Mouse (Mus musculus): Measurements from ENCODE around the gene Gm49354. TPM values are rescaled to one million over a fixed set of nuclear protein-coding genes. Genes with fewer than 3 reads are reported as not detected.
A peak's percentile ranks its signal among the peaks of the same experiment; 100 is the strongest.

The Gm49354 gene
- not detected in 2 replicates for polyA plus RNA-seq (2012; rRNA removed)
- polyA plus RNA-seq (2014; fragmentation: Nextera tagmentation; extraction: Ambion mirVana), result not detected in 2 replicates

DNA sequence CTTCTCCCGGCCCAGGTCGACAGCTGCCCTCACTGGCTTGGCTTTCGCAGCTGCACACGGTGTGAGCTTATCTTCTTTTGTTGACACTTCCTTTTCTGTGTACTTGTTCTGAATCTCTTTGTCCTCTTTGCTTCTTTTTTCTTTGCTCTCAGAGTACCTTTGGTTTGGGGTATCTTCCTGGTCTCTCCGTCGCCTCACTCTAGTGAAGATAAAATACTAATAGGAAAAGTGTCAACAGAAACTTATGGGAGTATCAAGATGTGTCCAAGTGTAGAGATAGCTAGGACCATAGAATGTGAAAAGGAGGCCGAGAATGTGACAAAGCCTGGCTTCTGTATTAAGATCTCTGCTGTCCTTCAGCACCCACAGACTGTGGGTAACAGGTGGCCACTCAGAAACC lies at the start of gene Gm49354:
TSS of gene Gm49354 (minus strand) at position 101 of the 400 bp plus-strand sequence.
- TF ChIP-seq POLR2A (IDR thresholded peaks at IDR 0.05; ENCODE audit: borderline replicate concordance, extremely low read depth, insufficient read depth, insufficient read length), result no peak
- peaks cover 98% of the 10 kb centered on the region for H3K36me3 ChIP-seq (ENCODE audit: control insufficient read depth, insufficient read depth, low read length)

DNA sequence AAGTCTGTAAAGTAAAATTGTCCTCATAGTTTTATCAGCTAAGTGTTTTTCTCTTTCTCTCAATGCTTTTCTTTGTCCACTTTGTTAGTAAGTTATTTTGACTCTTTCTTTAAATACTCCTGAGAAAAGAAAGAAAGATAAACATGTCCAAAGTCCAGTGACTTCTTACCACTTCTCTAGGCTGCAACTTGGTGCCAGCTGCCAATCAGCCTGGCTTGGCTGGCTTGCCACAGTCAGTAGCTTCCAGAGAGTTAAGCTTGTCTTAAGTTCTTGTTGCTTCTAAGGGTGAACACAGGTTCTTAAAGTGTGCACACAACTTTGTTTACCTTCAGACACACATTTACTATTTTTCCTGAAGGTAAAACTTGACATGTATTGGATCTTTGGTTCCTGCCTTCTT lies 43.9 kb upstream of the Gm49354 start:
- ATAC-seq (ENCODE audit: low FRiP score, low read depth), result no peak
- no peak overlapping the region for H3K4me2 ChIP-seq (replicated peaks; ENCODE audit: low read depth, low read length, severe bottlenecking)
- peaks cover 9% of the 10 kb centered on the region for H3K4me1 ChIP-seq (ENCODE audit: control insufficient read depth, insufficient read depth, low read length)
- no peak overlapping the region for H3K4me3 ChIP-seq (replicated peaks; ENCODE audit: low read length)
- no peaks in the 10 kb centered on the region for H3K9me3 ChIP-seq (ENCODE audit: control insufficient read depth, low read length)
- H3K9ac ChIP-seq (ENCODE audit: low read depth, low read length, severe bottlenecking), result no peak overlapping the region
- H3K36me3 ChIP-seq (ENCODE audit: control insufficient read depth, insufficient read depth, low read length), result no peaks in the 10 kb centered on the region; the same call in 1 of the 2 replicates
- TF ChIP-seq POLR2A (IDR thresholded peaks at IDR 0.05; ENCODE audit: borderline replicate concordance, extremely low read depth, insufficient read depth, insufficient read length), result no peak
- H3K27ac ChIP-seq (replicated peaks; ENCODE audit: low read depth, low read length), result no peak overlapping the region
- H3K27me3 ChIP-seq (ENCODE audit: control insufficient read depth, insufficient read depth, low read length), result no peaks in the 10 kb centered on the region
- DNase-seq (ENCODE audit: low spot score), result no peak

More for the DNA sequence above, at the start of gene Gm49354:
- 97% methylated on average over 7 of the region's 7 CpGs for whole genome bisulfite sequencing
- no peaks in the 10 kb centered on the region for H3K4me1 ChIP-seq (ENCODE audit: control insufficient read depth, insufficient read depth, low read length)
- no peak within 1 kb of the TSS for H3K9ac ChIP-seq (ENCODE audit: low read depth, low read length, severe bottlenecking)
- no peak for DNase-seq (ENCODE audit: low spot score)
- no peaks in the 10 kb centered on the region for H3K9me3 ChIP-seq (ENCODE audit: control insufficient read depth, low read length)
- no peak within 1 kb of the TSS for H3K4me3 ChIP-seq (replicated peaks; ENCODE audit: low read length)
- H3K27me3 ChIP-seq (ENCODE audit: control insufficient read depth, insufficient read depth, low read length), result no peaks in the 10 kb centered on the region
- H3K27ac ChIP-seq (replicated peaks; ENCODE audit: low read depth, low read length), result no peak within 1 kb of the TSS
- no peak for ATAC-seq (ENCODE audit: low FRiP score, low read depth)
- no peak within 1 kb of the TSS for H3K4me2 ChIP-seq (replicated peaks; ENCODE audit: low read depth, low read length, severe bottlenecking)

- peak within 1 kb of the TSS; percentile 94 for H3K27ac ChIP-seq (replicated peaks; ENCODE audit: low read depth, low read length)
- peak within 1 kb of the TSS; percentile 90 for H3K9ac ChIP-seq (ENCODE audit: low read depth, low read length, severe bottlenecking)
- ATAC-seq (ENCODE audit: low FRiP score, low read depth), result peak; percentile 98
- under 1% methylated on average over 65 of the region's 100 CpGs for WGBS
- no peaks in the 10 kb centered on the region for H3K27me3 ChIP-seq (ENCODE audit: control insufficient read depth, insufficient read depth, low read length)
- TF ChIP-seq POLR2A (IDR thresholded peaks at IDR 0.05; ENCODE audit: borderline replicate concordance, extremely low read depth, insufficient read depth, insufficient read length), result peak; percentile 92
- peak; percentile 93 for DNase-seq (ENCODE audit: low spot score)
- peak within 1 kb of the TSS; percentile 67 for H3K4me2 ChIP-seq (replicated peaks; ENCODE audit: low read depth, low read length, severe bottlenecking)
- peaks cover 16% of the 10 kb centered on the region for H3K36me3 ChIP-seq (ENCODE audit: control insufficient read depth, insufficient read depth, low read length)
- H3K9me3 ChIP-seq (ENCODE audit: control insufficient read depth, low read length), result no peaks in the 10 kb centered on the region
- H3K4me3 ChIP-seq (replicated peaks; ENCODE audit: low read length), result peak within 1 kb of the TSS; percentile 96
- peaks cover 21% of the 10 kb centered on the region for H3K4me1 ChIP-seq (ENCODE audit: control insufficient read depth, insufficient read depth, low read length)
Observed at GRCm38 (mm10) chr13:59822507-59823462, 40.7 kb upstream of the Gm49354 start, which contains the start of gene Tut7. TSS of gene Tut7 (minus strand) at chr13:59823147.

DNA sequence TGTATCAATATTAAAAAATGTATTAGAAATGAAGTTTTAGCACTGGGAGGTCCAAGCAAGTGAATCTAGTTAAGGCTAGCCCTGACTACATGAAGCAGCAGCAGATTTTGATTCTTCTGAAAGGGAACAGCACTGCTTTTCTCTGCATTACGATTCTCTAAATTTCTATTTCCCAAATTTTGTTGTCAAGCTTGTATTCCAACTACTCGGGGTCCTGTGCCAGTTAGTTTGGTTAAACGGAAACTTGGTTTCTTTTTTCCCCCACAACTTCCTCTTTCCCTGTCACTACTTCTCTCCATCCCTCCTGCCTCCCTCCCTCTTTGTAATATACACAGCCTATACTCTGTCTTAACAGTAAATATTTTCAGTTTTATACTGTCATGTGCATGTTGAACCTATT lies 38.8 kb upstream of the Gm49354 start:
- no peak for TF ChIP-seq POLR2A (IDR thresholded peaks at IDR 0.05; ENCODE audit: borderline replicate concordance, extremely low read depth, insufficient read depth, insufficient read length)
- H3K4me1 ChIP-seq (ENCODE audit: control insufficient read depth, insufficient read depth, low read length), result peaks cover 21% of the 10 kb centered on the region
- WGBS, result 77% methylated on average over 3 of the region's 3 CpGs
- H3K9ac ChIP-seq (ENCODE audit: low read depth, low read length, severe bottlenecking), result no peak overlapping the region
- peak overlapping the region; percentile 67 for H3K4me2 ChIP-seq (replicated peaks; ENCODE audit: low read depth, low read length, severe bottlenecking)
- H3K9me3 ChIP-seq (ENCODE audit: control insufficient read depth, low read length), result no peaks in the 10 kb centered on the region
- H3K27me3 ChIP-seq (ENCODE audit: control insufficient read depth, insufficient read depth, low read length), result no peaks in the 10 kb centered on the region
- no peak overlapping the region for H3K27ac ChIP-seq (replicated peaks; ENCODE audit: low read depth, low read length)
- DNase-seq (ENCODE audit: low spot score) (no peak), ATAC-seq (ENCODE audit: low FRiP score, low read depth) (no peak)
- peaks cover 28% of the 10 kb centered on the region for H3K36me3 ChIP-seq (ENCODE audit: control insufficient read depth, insufficient read depth, low read length)
- no peak overlapping the region for H3K4me3 ChIP-seq (replicated peaks; ENCODE audit: low read length)

GRCm38 (mm10) chr13:59820114-59820513 lies 38.1 kb upstream of the Gm49354 start:
- no peaks in the 10 kb centered on the region for H3K9me3 ChIP-seq (ENCODE audit: control insufficient read depth, low read length)
- peaks cover 21% of the 10 kb centered on the region for H3K4me1 ChIP-seq (ENCODE audit: control insufficient read depth, insufficient read depth, low read length)
- H3K9ac ChIP-seq (ENCODE audit: low read depth, low read length, severe bottlenecking), result peak overlapping the region; percentile 31; the same call in 1 of the 2 replicates
- WGBS, result 74% methylated on average over 4 of the region's 4 CpGs
- peak overlapping the region; percentile 67 for H3K4me2 ChIP-seq (replicated peaks; ENCODE audit: low read depth, low read length, severe bottlenecking)
- H3K27ac ChIP-seq (replicated peaks; ENCODE audit: low read depth, low read length), result no peak overlapping the region
- ATAC-seq (ENCODE audit: low FRiP score, low read depth) (no peak), DNase-seq (ENCODE audit: low spot score) (no peak)
- H3K4me3 ChIP-seq (replicated peaks; ENCODE audit: low read length), result 0 out of 2 replicates have a peak overlapping the region, but pooled peaks have one; percentile 8
- no peaks in the 10 kb centered on the region for H3K27me3 ChIP-seq (ENCODE audit: control insufficient read depth, insufficient read depth, low read length)
- TF ChIP-seq POLR2A (IDR thresholded peaks at IDR 0.05; ENCODE audit: borderline replicate concordance, extremely low read depth, insufficient read depth, insufficient read length), result no peak
- peaks cover 36% of the 10 kb centered on the region for H3K36me3 ChIP-seq (ENCODE audit: control insufficient read depth, insufficient read depth, low read length)

Measured in limb, embryonic 14.5 days (tissue).